ENCODE assay signal across 11 mouse cellular contexts in the genomic region with DNA sequence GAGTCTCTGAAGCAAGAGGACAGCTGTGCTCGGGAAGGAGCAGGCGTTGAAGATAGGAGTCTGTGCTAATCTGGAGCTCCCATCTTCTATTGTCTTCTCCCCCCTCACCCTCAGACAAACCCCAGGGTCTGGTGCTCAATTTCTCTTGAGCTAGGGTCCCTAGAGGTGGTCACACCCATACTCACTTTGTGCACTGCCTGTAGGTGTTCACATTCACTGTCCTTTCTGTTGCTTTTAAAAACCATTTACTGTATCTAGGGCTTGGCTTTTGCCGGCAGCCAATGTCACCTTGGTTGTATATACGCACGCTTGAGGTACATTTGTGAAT.
DNase-seq lines count a peak whose midpoint lies in the region; ATAC-seq lines count a peak whose summit lies in the region.
"Had no signal": no experiment of that assay in that cellular context is flagged by ENCODE, and none has a peak within 500 bp of the region (broad histone marks: within the 10 kb centered on the region; RNA-seq: fewer than 3 reads in every experiment).

No protein-coding gene starts in this region.

- H3K27ac ChIP-seq in heart, embryonic 10.5 days = peak overlapping the region; percentile 56
- peak overlapping the region; percentile 86 for H3K27ac ChIP-seq in kidney, embryonic 16.5 days (ENCODE audit: low read length)
- 0 out of 2 replicates have a peak overlapping the region, but pooled peaks have one; percentile 35 for H3K27ac ChIP-seq in intestine, embryonic 14.5 days (ENCODE audit: low read depth)
- H3K27ac ChIP-seq in liver, embryonic 15.5 days (replicated peaks) = peak overlapping the region; percentile 55

- no peak overlapping the region for H3K9ac ChIP-seq in kidney, embryonic 16.5 days (replicated peaks; ENCODE audit: low read length)
- H3K9ac ChIP-seq in intestine, embryonic 14.5 days (ENCODE audit: low read length) = no peak overlapping the region
- no peak overlapping the region for H3K9ac ChIP-seq in liver, embryonic 15.5 days

- H3K27me3 ChIP-seq in heart, embryonic 10.5 days (ENCODE audit: insufficient read depth, poor library complexity, severe bottlenecking) = no peaks in the 10 kb centered on the region
- no peaks in the 10 kb centered on the region for H3K27me3 ChIP-seq in kidney, embryonic 16.5 days (ENCODE audit: insufficient read depth, low read length)
- no peaks in the 10 kb centered on the region for H3K27me3 ChIP-seq in intestine, embryonic 14.5 days (replicated peaks; ENCODE audit: control insufficient read depth, insufficient read depth, low read length)
- no peaks in the 10 kb centered on the region for H3K27me3 ChIP-seq in liver, embryonic 15.5 days

- peaks cover 23% of the 10 kb centered on the region for H3K4me1 ChIP-seq in heart, embryonic 10.5 days
- peaks cover 17% of the 10 kb centered on the region for H3K4me1 ChIP-seq in kidney, embryonic 16.5 days (ENCODE audit: insufficient read depth, low read length)
- no peaks in the 10 kb centered on the region for H3K4me1 ChIP-seq in intestine, embryonic 14.5 days (replicated peaks; ENCODE audit: control insufficient read depth, insufficient read depth, low read length)
- H3K4me1 ChIP-seq in liver, embryonic 15.5 days (replicated peaks) = peaks cover 7% of the 10 kb centered on the region

- no peak for DNase-seq in heart, embryonic 10.5 days (ENCODE audit: low spot score)
- no peak for DNase-seq in heart, adult 11 months
- DNase-seq in kidney, postnatal 36 days = no peak
- DNase-seq in intestine, embryonic 14.5 days (ENCODE audit: low spot score) = no peak
- DNase-seq in layer of hippocampus, adult 8-10 months (ENCODE audit: low spot score in 2 of 2) = no peak
- DNase-seq: right cerebral cortex, postnatal 14 days; thymus, postnatal 25 days had no signal

- WGBS in heart, embryonic 10.5 days = 79% methylated on average over 5 of the region's 5 CpGs
- WGBS in kidney, embryonic 16.5 days = 63% methylated on average over 5 of the region's 5 CpGs
- 66% methylated on average over 5 of the region's 5 CpGs for WGBS in intestine, embryonic 14.5 days
- 67% methylated on average over 5 of the region's 5 CpGs for WGBS in liver, embryonic 15.5 days (ENCODE audit: insufficient replicate concordance)

- ATAC-seq in kidney, embryonic 16.5 days (ENCODE audit: low FRiP score, low TSS enrichment) = peak; percentile 29; the same call in 1 of the 2 replicates
- ATAC-seq in intestine, embryonic 14.5 days (replicated peaks; ENCODE audit: low FRiP score, low TSS enrichment, low read depth) = peak; percentile 57
- ATAC-seq in liver, embryonic 15.5 days (ENCODE audit: insufficient read depth) = no peak
- ATAC-seq in activated CD4-positive, CD25-positive, alpha-beta regulatory T cell, adult 4 months = no peak

- no peak overlapping the region for H3K4me3 ChIP-seq in heart, embryonic 10.5 days
- H3K4me3 ChIP-seq in kidney, embryonic 16.5 days (ENCODE audit: low read length) = no peak overlapping the region
- H3K4me3 ChIP-seq in intestine, embryonic 14.5 days (ENCODE audit: low read depth, low read length) = no peak overlapping the region
- H3K4me3 ChIP-seq in liver, embryonic 15.5 days (replicated peaks) = no peak overlapping the region
- H3K4me3 ChIP-seq: erythroblast, embryonic 14.5 days had no signal

- no peaks in the 10 kb centered on the region for H3K36me3 ChIP-seq in heart, embryonic 10.5 days
- H3K36me3 ChIP-seq in kidney, embryonic 16.5 days (ENCODE audit: insufficient read depth, low read length) = no peaks in the 10 kb centered on the region
- H3K36me3 ChIP-seq in intestine, embryonic 14.5 days (ENCODE audit: control insufficient read depth, insufficient read depth, low read length) = no peaks in the 10 kb centered on the region
- H3K36me3 ChIP-seq in liver, embryonic 15.5 days (replicated peaks) = no peaks in the 10 kb centered on the region

- H3K4me2 ChIP-seq in kidney, embryonic 16.5 days (replicated peaks; ENCODE audit: low read depth, low read length) = no peak overlapping the region
- no peak overlapping the region for H3K4me2 ChIP-seq in intestine, embryonic 14.5 days (ENCODE audit: low read length)
- no peak overlapping the region for H3K4me2 ChIP-seq in liver, embryonic 15.5 days

- no peaks in the 10 kb centered on the region for H3K9me3 ChIP-seq in heart, embryonic 10.5 days
- no peaks in the 10 kb centered on the region for H3K9me3 ChIP-seq in kidney, embryonic 16.5 days (ENCODE audit: low read length)
- no peaks in the 10 kb centered on the region for H3K9me3 ChIP-seq in intestine, embryonic 14.5 days (ENCODE audit: control insufficient read depth, low read length)
- H3K9me3 ChIP-seq in liver, embryonic 15.5 days (replicated peaks) = no peaks in the 10 kb centered on the region

Comparison
In these comparisons a context has a peak if more than half of its experiments do, and no peak if none do; other contexts are left out.
1. H3K27ac ChIP-seq: peak in every context shown above with its lines; median percentile 86 in kidney, embryonic 16.5 days; 56 in heart, embryonic 10.5 days; 55 in liver, embryonic 15.5 days; 35 in intestine, embryonic 14.5 days.
2. ATAC-seq: peak in kidney, embryonic 16.5 days (single experiment) and intestine, embryonic 14.5 days (single experiment); none in liver, embryonic 15.5 days (single experiment) and activated CD4-positive, CD25-positive, alpha-beta regulatory T cell, adult 4 months (single experiment).